Mouse (Mus musculus) CH12.LX (cell line): ENCODE results near the gene Eci3. TPM values are rescaled to one million over a fixed set of nuclear protein-coding genes. Genes with fewer than 3 reads are reported as not detected.

ENCODE experiments used
- DNase-seq: peaks from one replicate; pipeline ENCODE4 v3.0.0-alpha.2; 2013; ENCODE audit errors: extremely low read depth
- H3K27ac ChIP-seq: 2 replicates; pipeline ENCODE4 v1.5.1; 2012; ENCODE audit warnings: low read depth, mild to moderate bottlenecking, control low read depth, moderate library complexity; ENCODE audit not compliant: insufficient read depth
- H3K27me3 ChIP-seq: replicated peaks from 2 replicates; pipeline ENCODE3; 2012; ENCODE audit warnings: inconsistent platforms
- H3K36me3 ChIP-seq, 2 experiments: replicated peaks in 1 of 2; 2 replicates each; pipeline versions ENCODE3 to v1.6.1; 2012; ENCODE audit warnings: inconsistent platforms in 1 of 2, low read length in 1 of 2, mild to moderate bottlenecking in 1 of 2, mixed read lengths in 1 of 2, moderate library complexity in 1 of 2; ENCODE audit not compliant: control insufficient read depth in 1 of 2, insufficient read depth in 1 of 2
- H3K4me1 ChIP-seq, 2 experiments: 2 replicates each; pipeline ENCODE4 v1.6.1; 2012; ENCODE audit warnings: inconsistent platforms in 1 of 2, moderate library complexity in 1 of 2; ENCODE audit not compliant: insufficient read depth in 2 of 2, control insufficient read depth in 1 of 2
- H3K4me2 ChIP-seq: 2 replicates; pipeline ENCODE4 v1.6.1; 2012; ENCODE audit warnings: low read depth, mild to moderate bottlenecking, control low read depth; ENCODE audit not compliant: poor library complexity, insufficient read depth, severe bottlenecking
- H3K4me3 ChIP-seq, 3 experiments: fragments of 150-350 bp in 1 of 3; sonication (generic) in 1 of 3; replicated peaks in 1 of 3; 2 replicates each; pipeline versions ENCODE3 to v1.5.1; 2011 to 2012; ENCODE audit warnings: low read depth in 2 of 3, low read length in 2 of 3, mild to moderate bottlenecking in 2 of 3, moderate library complexity in 2 of 3, control low read depth in 1 of 3, improper control_type of control experiment in 1 of 3, inconsistent platforms in 1 of 3, mixed read lengths in 1 of 3; ENCODE audit not compliant: poor library complexity in 1 of 3
- H3K79me2 ChIP-seq: replicated peaks from 2 replicates; pipeline ENCODE4 v1.6.1; 2012; ENCODE audit warnings: mild to moderate bottlenecking, moderate library complexity; ENCODE audit not compliant: control insufficient read depth, poor library complexity, insufficient read depth, severe bottlenecking; ENCODE audit errors: extremely low read depth
- H3K9ac ChIP-seq: 2 replicates; pipeline ENCODE4 v1.6.1; 2012; ENCODE audit warnings: low read depth, mild to moderate bottlenecking, control low read depth, moderate library complexity; ENCODE audit not compliant: insufficient read depth
- H3K9me3 ChIP-seq: replicated peaks from 2 replicates; pipeline ENCODE3; 2012; ENCODE audit warnings: low read length, inconsistent platforms, mixed read lengths
- BHLHE40 ChIP-seq: IDR thresholded peaks from 2 replicates; pipeline ENCODE4 v1.6.1; 2011; ENCODE audit warnings: mild to moderate bottlenecking, low read depth, low read length, improper control_type of control experiment
- CTCF ChIP-seq, 2 experiments: IDR thresholded peaks in 1 of 2; conservative IDR thresholded peaks in 1 of 2; 2 replicates each; pipeline ENCODE4 v1.5.1; 2011 to 2012; ENCODE audit warnings: low read depth in 2 of 2, low read length in 2 of 2, improper control_type of control experiment in 1 of 2, inconsistent platforms in 1 of 2, mild to moderate bottlenecking in 1 of 2, moderate library complexity in 1 of 2
- ELF1 ChIP-seq: IDR thresholded peaks from 2 replicates; pipeline ENCODE4 v1.6.1; 2014; ENCODE audit warnings: low read depth, mild to moderate bottlenecking, inconsistent platforms, low read length, improper control_type of control experiment
- ETS1 ChIP-seq: conservative IDR thresholded peaks from 2 replicates; pipeline ENCODE4 v1.6.1; 2012; ENCODE audit warnings: low read depth, mild to moderate bottlenecking, inconsistent platforms, low read length, improper control_type of control experiment, moderate library complexity
- HCFC1 ChIP-seq: IDR thresholded peaks from 2 replicates; pipeline ENCODE4 v1.6.1; 2012; ENCODE audit warnings: low read depth, mild to moderate bottlenecking, inconsistent platforms, low read length, improper control_type of control experiment
- JUND ChIP-seq: conservative IDR thresholded peaks from 2 replicates; pipeline ENCODE4 v1.6.1; 2011; ENCODE audit warnings: low read depth, low read length, improper control_type of control experiment
- MAFK ChIP-seq: IDR thresholded peaks from 2 replicates; pipeline ENCODE4 v1.6.1; 2011; ENCODE audit warnings: low read length, improper control_type of control experiment; ENCODE audit not compliant: insufficient replicate concordance
- MEF2A ChIP-seq: IDR thresholded peaks from 2 replicates; pipeline ENCODE4 v1.6.1; 2014; ENCODE audit warnings: low read depth, mild to moderate bottlenecking, inconsistent platforms, low read length, improper control_type of control experiment, borderline replicate concordance
- NELFE ChIP-seq: IDR thresholded peaks from 2 replicates; pipeline ENCODE4 v1.6.1; 2011; ENCODE audit warnings: low read depth, low read length, improper control_type of control experiment
- POLR2A ChIP-seq: IDR thresholded peaks from 2 replicates; pipeline ENCODE4 v1.6.1; 2011; ENCODE audit warnings: low read depth, mild to moderate bottlenecking, improper control_type of control experiment, low read length
- POLR2AphosphoS2 ChIP-seq: IDR thresholded peaks from 2 replicates; pipeline ENCODE4 v1.6.1; 2011; ENCODE audit warnings: low read depth, low read length, improper control_type of control experiment
- RAD21 ChIP-seq: IDR thresholded peaks from 2 replicates; pipeline ENCODE4 v1.6.1; 2011; ENCODE audit warnings: low read depth, mild to moderate bottlenecking, low read length, improper control_type of control experiment, moderate library complexity
- SMC3 ChIP-seq: IDR thresholded peaks from 2 replicates; pipeline ENCODE4 v1.6.1; 2011; ENCODE audit warnings: low read depth, low read length, improper control_type of control experiment
- TBP ChIP-seq: conservative IDR thresholded peaks from 2 replicates; pipeline ENCODE4 v1.6.1; 2011; ENCODE audit warnings: low read depth, low read length, improper control_type of control experiment
- UBTF ChIP-seq: IDR thresholded peaks from 2 replicates; pipeline ENCODE4 v1.6.1; 2012; ENCODE audit warnings: low read depth, mild to moderate bottlenecking, inconsistent platforms, low read length, improper control_type of control experiment, moderate library complexity
- USF1 ChIP-seq: IDR thresholded peaks from 2 replicates; pipeline ENCODE4 v1.6.1; 2014; ENCODE audit warnings: low read depth, mild to moderate bottlenecking, inconsistent platforms, low read length, improper control_type of control experiment
- USF2 ChIP-seq: conservative IDR thresholded peaks from 2 replicates; pipeline ENCODE4 v1.6.1; 2011; ENCODE audit warnings: low read depth, low read length, improper control_type of control experiment
- ZC3H11A ChIP-seq: IDR thresholded peaks from 2 replicates; pipeline ENCODE4 v1.6.1; 2012; ENCODE audit warnings: low read depth, mild to moderate bottlenecking, inconsistent platforms, low read length, improper control_type of control experiment
- ZMIZ1 ChIP-seq: IDR thresholded peaks from 2 replicates; pipeline ENCODE4 v1.6.1; 2012; ENCODE audit warnings: low read depth, mild to moderate bottlenecking, inconsistent platforms, low read length, improper control_type of control experiment
- dilution Hi-C: fragments of 300-500 bp; cut with MboI; formaldehyde crosslinking; loops from 2 replicates; pipeline ENCODE4 v1.14.3; 2020; ENCODE audit warnings: low sequenced_read_pairs; ENCODE audit not compliant: extremely low pct_unique_long_range_greater_than_20kb, extremely low pct_ligation_motif_present
- in situ Hi-C: fragments of 300-500 bp; cut with MboI; formaldehyde crosslinking; loops from 3 replicates; pipeline ENCODE4 v1.14.3; 2019; ENCODE audit warnings: low sequenced_read_pairs, low pct_ligation_motif_present, low pct_unique_long_range_greater_than_20kb, mixed read lengths
- polyA plus RNA-seq: library from polyadenylated mRNA; unstranded; fragments of >175 nt; gene quantifications from 2 replicates; pipeline ENCODE4 v1.2.1, GENCODE M21; 2012; ENCODE audit warnings: low read depth; ENCODE audit not compliant: insufficient read length
- total RNA-seq, 2 experiments: library from RNA; depleted of rRNA; stranded (reverse); fragments of 300-350 nt in 1 of 2; fragments of >200 nt in 1 of 2; gene quantifications; 2 replicates each; pipeline ENCODE4 v1.2.3; 2012 to 2014

Gene Eci3
- total and polyA plus RNA-seq, 3 experiments = 0.63 TPM; not detected in 2

GRCm38 (mm10) chr13:34976116-34976515, 12.5 kb upstream of the Eci3 start:
- Histone ChIP-seq H3K9me3 (no peaks in the 10 kb centered on the region), H3K4me1 (no peaks in the 10 kb centered on the region), H3K27me3 (no peaks in the 10 kb centered on the region), H3K4me2 (no peak overlapping the region), H3K79me2 (no peaks in the 10 kb centered on the region), H3K4me3 (no peak overlapping the region), H3K9ac (no peak overlapping the region), H3K27ac (no peak overlapping the region), H3K36me3 (peaks cover 28 to 39% of the 10 kb centered on the region in 2 experiments)
- DNase-seq = no peak
- no peak for TF ChIP-seq USF1
- TF ChIP-seq BHLHE40 = no peak
- no peak for TF ChIP-seq MEF2A
- TF ChIP-seq ZC3H11A = no peak
- TF ChIP-seq RAD21 = no peak
- TF ChIP-seq CTCF (conservative IDR thresholded peaks at IDR 0.05 in 1 of 2, IDR thresholded peaks at IDR 0.05 in 1 of 2; ENCODE audit: low read depth in 2 of 2, low read length in 2 of 2) = no peak
- TF ChIP-seq JUND = no peak
- no peak for TF ChIP-seq HCFC1
- TF ChIP-seq USF2 = no peak
- no peak for TF ChIP-seq SMC3
- no peak for TF ChIP-seq POLR2AphosphoS2
- TF ChIP-seq UBTF = no peak
- no peak for TF ChIP-seq ZMIZ1
- TF ChIP-seq ETS1 = no peak
- TF ChIP-seq TBP = no peak
- TF ChIP-seq ELF1 = no peak
- TF ChIP-seq POLR2A = no peak
- in situ Hi-C loops (no loop called here), dilution Hi-C loops (no loop called here)

- Histone ChIP-seq H3K9me3 (no peaks in the 10 kb centered on the region), H3K9ac (no peak overlapping the region), H3K4me3 (no peak overlapping the region), H3K79me2 (no peaks in the 10 kb centered on the region), H3K4me2 (no peak overlapping the region), H3K27ac (no peak overlapping the region), H3K36me3 (peaks cover 14 to 17% of the 10 kb centered on the region in 2 experiments), H3K27me3 (no peaks in the 10 kb centered on the region), H3K4me1 (no peaks in the 10 kb centered on the region)
- dilution Hi-C loops = no loop called here
- DNase-seq = peak; percentile 36
- TF ChIP-seq SMC3 (peak; percentile 22), CTCF (conservative IDR thresholded peaks at IDR 0.05 in 1 of 2, IDR thresholded peaks at IDR 0.05 in 1 of 2; ENCODE audit: low read depth in 2 of 2, low read length in 2 of 2) (peak in 1 of 2 experiments; percentile 47; a peak in 2 of 4 replicates), RAD21 (peak; percentile 3), MAFK (no peak), TBP (peak; percentile 84), HCFC1 (no peak), NELFE (0 out of 2 replicates have a peak, but pooled peaks have one; percentile 19)
- in situ Hi-C loops = no loop called here
Observed at GRCm38 (mm10) chr13:34973770-34974169, 10.2 kb upstream of the Eci3 start.
